Mouse (Mus musculus): ENCODE data around the gene Mdh1b. TPM values are rescaled to one million over a fixed set of nuclear protein-coding genes. Genes with fewer than 3 reads are reported as not detected.

The Mdh1b gene
- polyA plus RNA-seq, 1 experiment from 2014 or later: 0.91 TPM

GRCm38 (mm10) chr1:63667949-63668851, 61.9 kb downstream of the Mdh1b start:
- H3K9me3 ChIP-seq (ENCODE audit: control insufficient read depth, low read length): no peaks in the 10 kb centered on the region
- H3K27ac ChIP-seq: peak overlapping the region; percentile 34; the same call in 1 of the 2 replicates
- peak overlapping the region; percentile 31 for H3K4me2 ChIP-seq (replicated peaks)
- peak; percentile 40; the same call in 1 of the 2 replicates for ATAC-seq (ENCODE audit: low FRiP score)
- H3K9ac ChIP-seq: peak overlapping the region; percentile 32
- no peaks in the 10 kb centered on the region for H3K27me3 ChIP-seq (ENCODE audit: control insufficient read depth, insufficient read depth, low read length)
- no peak overlapping the region; the same call in 1 of the 2 replicates for H3K4me3 ChIP-seq (replicated peaks; ENCODE audit: low read length)
- no peaks in the 10 kb centered on the region for H3K36me3 ChIP-seq (replicated peaks; ENCODE audit: control insufficient read depth, insufficient read depth)
- 12% methylated on average over 13 of the region's 13 CpGs for WGBS
- peaks cover 16% of the 10 kb centered on the region; the same call in 1 of the 2 replicates for H3K4me1 ChIP-seq (replicated peaks; ENCODE audit: control insufficient read depth, insufficient read depth, low read length)
- DNase-seq (ENCODE audit: low spot score): peak; percentile 36

GRCm38 (mm10) chr1:63667201-63667948, 62.7 kb downstream of the Mdh1b start:
- ATAC-seq (ENCODE audit: low FRiP score) (peak; percentile 21; the same call in 1 of the 2 replicates), DNase-seq (ENCODE audit: low spot score) (peak; percentile 47)
- H3K4me2 ChIP-seq (replicated peaks): peak overlapping the region; percentile 31
- H3K27ac ChIP-seq: peak overlapping the region; percentile 34; the same call in 1 of the 2 replicates
- no peaks in the 10 kb centered on the region for H3K9me3 ChIP-seq (ENCODE audit: control insufficient read depth, low read length)
- H3K36me3 ChIP-seq (replicated peaks; ENCODE audit: control insufficient read depth, insufficient read depth): no peaks in the 10 kb centered on the region
- peaks cover 16% of the 10 kb centered on the region; the same call in 1 of the 2 replicates for H3K4me1 ChIP-seq (replicated peaks; ENCODE audit: control insufficient read depth, insufficient read depth, low read length)
- WGBS: 41% methylated on average over 9 of the region's 9 CpGs
- no peaks in the 10 kb centered on the region for H3K27me3 ChIP-seq (ENCODE audit: control insufficient read depth, insufficient read depth, low read length)
- H3K4me3 ChIP-seq (replicated peaks; ENCODE audit: low read length): no peak overlapping the region
- peak overlapping the region; percentile 32; the same call in 1 of the 2 replicates for H3K9ac ChIP-seq

- no peak overlapping the region for H3K9ac ChIP-seq
- H3K4me3 ChIP-seq (replicated peaks; ENCODE audit: low read length): no peak overlapping the region
- H3K27ac ChIP-seq: no peak overlapping the region
- DNase-seq (ENCODE audit: low spot score): no peak
- peaks cover 16% of the 10 kb centered on the region; the same call in 1 of the 2 replicates for H3K4me1 ChIP-seq (replicated peaks; ENCODE audit: control insufficient read depth, insufficient read depth, low read length)
- no peaks in the 10 kb centered on the region for H3K36me3 ChIP-seq (replicated peaks; ENCODE audit: control insufficient read depth, insufficient read depth)
- H3K4me2 ChIP-seq (replicated peaks): no peak overlapping the region
- WGBS: 99% methylated on average over 2 of the region's 2 CpGs
- H3K9me3 ChIP-seq (ENCODE audit: control insufficient read depth, low read length): no peaks in the 10 kb centered on the region
- no peaks in the 10 kb centered on the region for H3K27me3 ChIP-seq (ENCODE audit: control insufficient read depth, insufficient read depth, low read length)
- ATAC-seq (ENCODE audit: low FRiP score): no peak
Observed at GRCm38 (mm10) chr1:63666089-63666488, 64.0 kb downstream of the Mdh1b start.

GRCm38 (mm10) chr1:63659591-63659990, 70.5 kb downstream of the Mdh1b start:
- no peak; the same call in 1 of the 2 replicates for ATAC-seq (ENCODE audit: low FRiP score)
- H3K36me3 ChIP-seq (replicated peaks; ENCODE audit: control insufficient read depth, insufficient read depth): no peaks in the 10 kb centered on the region
- 1% methylated on average over 7 of the region's 7 CpGs for WGBS

GRCm38 (mm10) chr1:63658016-63658415, 72.1 kb downstream of the Mdh1b start:
- ATAC-seq (ENCODE audit: low FRiP score): no peak
- 16% methylated on average over 6 of the region's 6 CpGs for WGBS

More at GRCm38 (mm10) chr1:63659591-63659990, 70.5 kb downstream of the Mdh1b start:
- DNase-seq (ENCODE audit: low spot score): peak; percentile 92
- Histone ChIP-seq H3K4me2 (replicated peaks) (no peak overlapping the region), H3K9ac (no peak overlapping the region), H3K27ac (no peak overlapping the region), H3K4me3 (replicated peaks; ENCODE audit: low read length) (no peak overlapping the region), H3K9me3 (ENCODE audit: control insufficient read depth, low read length) (no peaks in the 10 kb centered on the region), H3K27me3 (ENCODE audit: control insufficient read depth, insufficient read depth, low read length) (no peaks in the 10 kb centered on the region), H3K4me1 (replicated peaks; ENCODE audit: control insufficient read depth, insufficient read depth, low read length) (no peaks in the 10 kb centered on the region)

More at GRCm38 (mm10) chr1:63658016-63658415, 72.1 kb downstream of the Mdh1b start:
- peak; percentile 85 for DNase-seq (ENCODE audit: low spot score)
- no peaks in the 10 kb centered on the region for H3K36me3 ChIP-seq (replicated peaks; ENCODE audit: control insufficient read depth, insufficient read depth)
- no peak overlapping the region for H3K4me3 ChIP-seq (replicated peaks; ENCODE audit: low read length)
- H3K4me2 ChIP-seq (replicated peaks): no peak overlapping the region
- no peaks in the 10 kb centered on the region for H3K9me3 ChIP-seq (ENCODE audit: control insufficient read depth, low read length)
- no peaks in the 10 kb centered on the region for H3K4me1 ChIP-seq (replicated peaks; ENCODE audit: control insufficient read depth, insufficient read depth, low read length)
- H3K9ac ChIP-seq: no peak overlapping the region
- no peak overlapping the region for H3K27ac ChIP-seq
- H3K27me3 ChIP-seq (ENCODE audit: control insufficient read depth, insufficient read depth, low read length): no peaks in the 10 kb centered on the region

Other genes starting within 250 kb of the Mdh1b start
- gene Gm39653, start 114.3 kb downstream of the Mdh1b start, polyA plus RNA-seq (2014; fragmentation: Nextera tagmentation; extraction: Ambion mirVana): 0.24 TPM in 1 of 2 replicates, not detected in the other
- gene Dytn, start 43.4 kb downstream of the Mdh1b start, polyA plus RNA-seq (2014; fragmentation: Nextera tagmentation; extraction: Ambion mirVana): 0.04 and 0.13 TPM in 2 replicates
- 48.7 and 49.0 TPM in 2 replicates for gene Fastkd2, start 296 bp upstream of the Mdh1b start, polyA plus RNA-seq (2014; fragmentation: Nextera tagmentation; extraction: Ambion mirVana)
- gene 4933402D24Rik, start 38.9 kb upstream of the Mdh1b start, polyA plus RNA-seq (2014; fragmentation: Nextera tagmentation; extraction: Ambion mirVana): 0.32 and 0.34 TPM in 2 replicates

Data from hindbrain, embryonic 14.5 days (tissue).